Mouse (Mus musculus) liver, postnatal 0 days (tissue): Measurements from ENCODE around the gene Pgam2.

ENCODE experiments used
- CTCF ChIP-seq: sonication (generic); IDR thresholded peaks from 2 replicates; pipeline ENCODE4 v1.5.1; 2016; ENCODE audit warnings: antibody characterized with exemption, low read depth
- EP300 ChIP-seq: IDR thresholded peaks from 2 replicates; pipeline ENCODE4 v1.6.1; 2016; ENCODE audit warnings: antibody characterized with exemption, low read depth, mild to moderate bottlenecking

- TF ChIP-seq CTCF (no peak), EP300 (no peak)
Measured at GRCm38 (mm10) chr11:5762633-5762982, 40.9 kb downstream of the Pgam2 start.
